Mouse (Mus musculus): ENCODE results near the gene Rnf41. TPM values are rescaled to one million over a fixed set of nuclear protein-coding genes. Genes with fewer than 3 reads are reported as not detected.

Rnf41 gene
- polyA plus RNA-seq, 1 experiment from 2014 or later: 80.3 TPM

DNA sequence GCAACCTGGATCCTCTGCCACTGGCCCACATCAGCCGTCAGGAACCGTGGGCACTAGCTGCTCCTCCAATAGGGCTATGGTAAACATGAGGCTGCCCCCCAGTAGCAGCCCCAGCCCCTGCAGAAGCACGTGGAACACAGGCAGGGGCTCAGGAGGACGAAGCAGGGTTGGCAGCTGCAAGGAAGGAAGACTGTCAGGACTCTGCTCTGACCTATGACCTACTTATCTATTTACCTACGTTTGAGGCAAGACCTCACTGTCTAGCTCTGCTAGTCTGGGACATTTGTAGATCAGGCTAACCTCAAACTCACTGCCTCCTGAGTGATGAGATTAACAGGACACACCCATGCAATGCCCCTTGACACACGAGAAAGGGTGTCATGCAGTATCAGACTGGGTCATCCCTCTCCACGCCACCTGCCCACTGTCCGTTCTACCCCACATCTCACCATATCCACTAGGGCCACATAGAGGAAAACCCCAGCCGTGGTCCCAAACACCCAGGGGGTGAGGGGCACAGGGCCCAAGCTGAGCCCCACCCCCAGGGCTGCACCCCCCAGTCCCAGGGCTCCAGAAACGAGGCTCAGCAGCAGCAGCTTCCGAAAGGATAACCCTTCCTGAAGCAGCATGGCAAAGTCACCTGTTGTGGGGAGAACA, 15.3 kb upstream of the Rnf41 start:
- Histone ChIP-seq H3K9me3 (ENCODE audit: control insufficient read depth, low read length) (no peaks in the 10 kb centered on the region), H3K4me3 (replicated peaks; ENCODE audit: low read depth, low read length) (no peak overlapping the region), H3K36me3 (ENCODE audit: control insufficient read depth, insufficient read depth, low read length) (peaks cover 49% of the 10 kb centered on the region), H3K9ac (replicated peaks; ENCODE audit: low read length) (no peak overlapping the region), H3K4me2 (ENCODE audit: low read length) (no peak overlapping the region), H3K27me3 (ENCODE audit: control insufficient read depth, insufficient read depth, low read length) (no peaks in the 10 kb centered on the region), H3K4me1 (ENCODE audit: control insufficient read depth, insufficient read depth, low read length) (no peaks in the 10 kb centered on the region; the same call in 1 of the 2 replicates), H3K27ac (replicated peaks; ENCODE audit: low read depth, low read length) (no peak overlapping the region)
- ATAC-seq (ENCODE audit: low FRiP score, low TSS enrichment) (0 out of 2 replicates have a peak, but pooled peaks have one; percentile 22), DNase-seq (no peak)
- WGBS: 69% methylated on average over 11 of the region's 11 CpGs

- H3K36me3 ChIP-seq (ENCODE audit: control insufficient read depth, insufficient read depth, low read length): peaks cover 48% of the 10 kb centered on the region
- WGBS: 67% methylated on average over 10 of the region's 10 CpGs
These were observed 14.7 kb upstream of the Rnf41 start for GRCm38 (mm10) chr10:128396716-128397264.

DNA sequence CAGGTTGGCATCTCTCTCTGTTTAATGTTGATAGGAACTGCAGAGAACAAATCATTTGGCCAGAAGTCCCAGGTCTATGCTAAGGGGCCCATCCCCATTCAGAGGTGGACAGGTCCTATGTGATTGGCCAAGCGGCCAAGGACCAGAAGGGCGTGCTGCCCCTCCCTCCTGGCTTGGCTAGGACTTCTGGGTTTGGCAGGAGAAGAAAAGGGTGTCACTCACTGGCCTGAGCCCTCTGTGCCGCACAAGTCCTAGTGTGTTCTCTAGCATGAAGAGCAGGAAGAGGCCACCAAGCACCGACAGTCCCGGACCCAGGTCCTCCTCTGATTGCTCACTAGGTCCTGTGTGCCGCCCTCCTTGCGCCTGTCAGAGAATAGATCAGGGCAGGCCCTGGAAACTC, 14.0 kb upstream of the Rnf41 start:
- DNase-seq (no peak), ATAC-seq (ENCODE audit: low FRiP score, low TSS enrichment) (no peak)
- Histone ChIP-seq H3K9ac (replicated peaks; ENCODE audit: low read length) (no peak overlapping the region; the same call in 1 of the 2 replicates), H3K27me3 (ENCODE audit: control insufficient read depth, insufficient read depth, low read length) (no peaks in the 10 kb centered on the region), H3K27ac (replicated peaks; ENCODE audit: low read depth, low read length) (no peak overlapping the region), H3K4me2 (ENCODE audit: low read length) (no peak overlapping the region), H3K4me3 (replicated peaks; ENCODE audit: low read depth, low read length) (no peak overlapping the region), H3K4me1 (ENCODE audit: control insufficient read depth, insufficient read depth, low read length) (no peaks in the 10 kb centered on the region; the same call in 1 of the 2 replicates), H3K9me3 (ENCODE audit: control insufficient read depth, low read length) (no peaks in the 10 kb centered on the region), H3K36me3 (ENCODE audit: control insufficient read depth, insufficient read depth, low read length) (peaks cover 41% of the 10 kb centered on the region)
- 53% methylated on average over 7 of the region's 7 CpGs for WGBS

More at GRCm38 (mm10) chr10:128396716-128397264, 14.7 kb upstream of the Rnf41 start:
- no peak overlapping the region for H3K4me2 ChIP-seq (ENCODE audit: low read length)
- ATAC-seq (ENCODE audit: low FRiP score, low TSS enrichment) (no peak), DNase-seq (no peak)
- no peaks in the 10 kb centered on the region; the same call in 1 of the 2 replicates for H3K4me1 ChIP-seq (ENCODE audit: control insufficient read depth, insufficient read depth, low read length)
- H3K27me3 ChIP-seq (ENCODE audit: control insufficient read depth, insufficient read depth, low read length): no peaks in the 10 kb centered on the region
- no peak overlapping the region for H3K27ac ChIP-seq (replicated peaks; ENCODE audit: low read depth, low read length)
- H3K9me3 ChIP-seq (ENCODE audit: control insufficient read depth, low read length): no peaks in the 10 kb centered on the region
- H3K4me3 ChIP-seq (replicated peaks; ENCODE audit: low read depth, low read length): no peak overlapping the region
- no peak overlapping the region for H3K9ac ChIP-seq (replicated peaks; ENCODE audit: low read length)

- no peaks in the 10 kb centered on the region; the same call in 1 of the 2 replicates for H3K4me1 ChIP-seq (ENCODE audit: control insufficient read depth, insufficient read depth, low read length)
- H3K4me3 ChIP-seq (replicated peaks; ENCODE audit: low read depth, low read length): no peak overlapping the region
- WGBS: 45% methylated on average over 5 of the region's 5 CpGs
- no peak overlapping the region for H3K4me2 ChIP-seq (ENCODE audit: low read length)
- H3K36me3 ChIP-seq (ENCODE audit: control insufficient read depth, insufficient read depth, low read length): peaks cover 18% of the 10 kb centered on the region; the same call in 1 of the 2 replicates
- no peaks in the 10 kb centered on the region for H3K9me3 ChIP-seq (ENCODE audit: control insufficient read depth, low read length)
- DNase-seq (no peak), ATAC-seq (ENCODE audit: low FRiP score, low TSS enrichment) (no peak)
- H3K9ac ChIP-seq (replicated peaks; ENCODE audit: low read length): no peak overlapping the region
- H3K27me3 ChIP-seq (ENCODE audit: control insufficient read depth, insufficient read depth, low read length): no peaks in the 10 kb centered on the region
- no peak overlapping the region for H3K27ac ChIP-seq (replicated peaks; ENCODE audit: low read depth, low read length)
These were observed 11.1 kb upstream of the Rnf41 start for GRCm38 (mm10) chr10:128400338-128400737.

- no peaks in the 10 kb centered on the region for H3K9me3 ChIP-seq (ENCODE audit: control insufficient read depth, low read length)
- H3K27ac ChIP-seq (replicated peaks; ENCODE audit: low read depth, low read length): no peak within 1 kb of the TSS
- no peak within 1 kb of the TSS for H3K4me3 ChIP-seq (replicated peaks; ENCODE audit: low read depth, low read length)
- ATAC-seq (ENCODE audit: low FRiP score, low TSS enrichment) (no peak), DNase-seq (no peak)
- no peak within 1 kb of the TSS for H3K9ac ChIP-seq (replicated peaks; ENCODE audit: low read length)
- H3K36me3 ChIP-seq (ENCODE audit: control insufficient read depth, insufficient read depth, low read length): peaks cover 19% of the 10 kb centered on the region
- H3K4me2 ChIP-seq (ENCODE audit: low read length): no peak within 1 kb of the TSS
- no peaks in the 10 kb centered on the region; the same call in 1 of the 2 replicates for H3K4me1 ChIP-seq (ENCODE audit: control insufficient read depth, insufficient read depth, low read length)
- WGBS: 17% methylated on average over 2 of the region's 2 CpGs
- no peaks in the 10 kb centered on the region for H3K27me3 ChIP-seq (ENCODE audit: control insufficient read depth, insufficient read depth, low read length)
These were observed 10.4 kb upstream of the Rnf41 start, which contains the start of gene Slc39a5 for GRCm38 (mm10) chr10:128401056-128401455. Gene Slc39a5 (minus strand): TSS chr10:128401229.

DNA sequence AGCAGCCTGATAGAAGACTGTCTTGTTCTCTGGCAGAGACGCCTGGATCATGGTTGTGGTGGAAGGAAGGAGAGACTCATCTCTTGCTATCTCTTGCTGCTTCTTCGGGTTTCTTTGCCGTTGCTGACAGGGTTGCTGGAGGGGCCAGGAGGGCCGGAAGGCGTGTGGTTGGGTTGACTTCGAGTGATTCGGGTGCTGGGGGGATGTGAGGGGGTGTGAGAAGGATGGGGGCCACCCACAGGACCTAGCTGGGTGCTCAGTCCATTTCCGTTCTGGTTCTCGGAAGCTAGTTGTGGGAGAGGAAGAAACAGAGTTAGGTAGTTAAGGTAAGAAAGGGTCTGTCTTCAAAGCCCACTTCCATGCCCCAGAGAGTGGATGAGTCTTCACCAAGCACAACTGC, 9.8 kb upstream of the Rnf41 start:
- Histone ChIP-seq H3K27me3 (ENCODE audit: control insufficient read depth, insufficient read depth, low read length) (no peaks in the 10 kb centered on the region), H3K4me1 (ENCODE audit: control insufficient read depth, insufficient read depth, low read length) (no peaks in the 10 kb centered on the region; the same call in 1 of the 2 replicates), H3K4me2 (ENCODE audit: low read length) (no peak overlapping the region), H3K9me3 (ENCODE audit: control insufficient read depth, low read length) (no peaks in the 10 kb centered on the region), H3K36me3 (ENCODE audit: control insufficient read depth, insufficient read depth, low read length) (peaks cover 17% of the 10 kb centered on the region), H3K9ac (replicated peaks; ENCODE audit: low read length) (no peak overlapping the region), H3K4me3 (replicated peaks; ENCODE audit: low read depth, low read length) (no peak overlapping the region), H3K27ac (replicated peaks; ENCODE audit: low read depth, low read length) (no peak overlapping the region)
- DNase-seq: no peak
- no peak for ATAC-seq (ENCODE audit: low FRiP score, low TSS enrichment)
- WGBS: 81% methylated on average over 9 of the region's 9 CpGs

DNA sequence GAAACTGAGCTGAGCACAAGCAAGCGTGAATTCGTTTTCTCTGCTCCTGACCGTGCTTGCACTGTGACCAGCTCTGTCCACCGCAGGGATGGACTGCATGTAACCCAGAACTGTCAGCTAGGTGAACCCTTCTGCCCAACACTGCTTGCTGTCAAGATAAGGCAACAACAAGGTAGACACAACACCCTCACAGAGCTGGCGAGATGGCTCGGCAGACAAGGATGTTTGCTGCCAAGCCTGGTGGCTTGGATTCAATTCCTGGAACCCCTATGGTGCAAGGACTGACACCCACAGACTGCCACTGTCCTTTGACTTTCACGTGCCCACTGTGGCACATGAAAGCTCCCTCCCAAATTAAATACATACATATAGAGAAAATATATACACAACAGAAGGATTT, 7.5 kb upstream of the Rnf41 start:
- DNase-seq: no peak

DNA sequence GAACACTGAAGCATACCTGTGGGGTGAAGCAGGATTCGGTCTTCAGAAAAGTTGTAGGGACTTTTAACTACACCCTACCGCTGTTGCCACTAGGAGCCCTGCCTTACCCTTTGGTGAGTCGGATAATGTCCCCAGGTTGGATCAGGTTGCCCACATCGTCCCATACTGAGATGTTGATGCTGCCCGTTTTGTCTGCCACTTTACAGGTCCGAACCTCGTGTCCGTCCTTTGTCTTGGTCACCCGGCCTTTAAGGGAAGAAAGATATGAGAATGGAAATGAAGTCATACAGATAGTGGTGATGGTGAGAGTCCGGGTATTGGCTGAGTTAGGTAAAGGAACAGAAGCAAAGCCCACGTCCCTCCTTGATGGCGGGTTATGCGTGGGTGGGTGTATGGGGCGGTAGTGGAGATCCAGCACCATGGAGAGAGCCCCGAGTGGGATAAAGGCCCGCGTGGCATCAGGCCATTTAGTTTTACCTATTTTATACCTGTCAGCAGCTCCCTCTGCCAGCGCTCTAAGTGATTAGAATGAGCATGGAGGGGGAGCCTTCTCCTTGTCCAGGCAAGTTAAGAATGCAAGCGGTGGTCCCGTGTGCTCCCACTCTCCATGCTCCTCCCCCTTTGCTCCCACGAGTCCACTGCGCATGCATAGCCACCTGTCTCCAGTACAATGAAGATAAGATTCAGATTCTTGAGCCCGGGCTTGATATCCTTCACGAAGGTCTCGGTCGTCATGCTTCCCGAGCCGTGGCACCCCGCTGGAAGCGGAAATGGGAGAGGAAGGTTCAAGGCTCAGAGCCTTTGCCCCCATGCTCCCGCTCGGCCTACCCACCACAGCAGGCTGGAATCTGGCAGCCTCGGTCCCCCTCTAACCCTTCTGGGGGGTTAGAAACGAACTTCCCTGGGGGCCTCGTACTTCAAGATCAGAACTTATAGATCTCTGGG, 2.6 kb upstream of the Rnf41 start:
- Histone ChIP-seq H3K36me3 (ENCODE audit: control insufficient read depth, insufficient read depth, low read length) (peaks cover 19% of the 10 kb centered on the region), H3K4me1 (ENCODE audit: control insufficient read depth, insufficient read depth, low read length) (peaks cover 25% of the 10 kb centered on the region), H3K27ac (replicated peaks; ENCODE audit: low read depth, low read length) (peak overlapping the region; percentile 88), H3K9ac (replicated peaks; ENCODE audit: low read length) (peak overlapping the region; percentile 66), H3K27me3 (ENCODE audit: control insufficient read depth, insufficient read depth, low read length) (no peaks in the 10 kb centered on the region), H3K4me2 (ENCODE audit: low read length) (peak overlapping the region; percentile 98), H3K9me3 (ENCODE audit: control insufficient read depth, low read length) (no peaks in the 10 kb centered on the region), H3K4me3 (replicated peaks; ENCODE audit: low read depth, low read length) (peak overlapping the region; percentile 97)
- 0 out of 2 replicates have a peak, but pooled peaks have one; percentile 0 for ATAC-seq (ENCODE audit: low FRiP score, low TSS enrichment)
- peak; percentile 77 for DNase-seq
- WGBS: 19% methylated on average over 35 of the region's 35 CpGs

More for the DNA sequence above, 7.5 kb upstream of the Rnf41 start:
- ATAC-seq (ENCODE audit: low FRiP score, low TSS enrichment): no peak
- Histone ChIP-seq H3K4me2 (ENCODE audit: low read length) (no peak overlapping the region), H3K9me3 (ENCODE audit: control insufficient read depth, low read length) (no peaks in the 10 kb centered on the region), H3K27me3 (ENCODE audit: control insufficient read depth, insufficient read depth, low read length) (no peaks in the 10 kb centered on the region), H3K9ac (replicated peaks; ENCODE audit: low read length) (no peak overlapping the region), H3K36me3 (ENCODE audit: control insufficient read depth, insufficient read depth, low read length) (peaks cover 25% of the 10 kb centered on the region), H3K27ac (replicated peaks; ENCODE audit: low read depth, low read length) (no peak overlapping the region), H3K4me3 (replicated peaks; ENCODE audit: low read depth, low read length) (no peak overlapping the region), H3K4me1 (ENCODE audit: control insufficient read depth, insufficient read depth, low read length) (peaks cover 9% of the 10 kb centered on the region)
- 88% methylated on average over 7 of the region's 7 CpGs for WGBS

Measured in midbrain, embryonic 14.5 days (tissue).